Comparison of ENCODE assay signal across 21 mouse cellular contexts in the genomic region with DNA sequence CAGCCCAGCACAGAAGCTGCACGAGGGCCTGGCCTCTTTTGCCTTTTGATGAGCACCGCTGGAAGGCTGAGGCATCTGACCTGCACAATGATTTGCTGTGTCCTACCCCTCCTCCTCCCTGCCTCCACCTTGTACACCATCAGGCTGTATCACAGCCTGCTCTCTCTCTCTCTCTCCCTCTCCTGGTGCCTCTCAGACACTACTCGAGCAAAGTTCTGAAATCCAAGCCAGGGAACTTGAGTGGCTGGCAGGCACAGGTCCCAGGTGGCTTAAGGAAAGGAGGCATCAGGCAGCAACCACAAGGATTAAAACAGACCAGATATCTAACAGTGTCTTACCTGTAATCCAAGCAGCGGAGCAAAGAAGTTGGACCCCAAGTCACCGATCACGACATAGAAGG. TPM values are rescaled to one million over a fixed set of nuclear protein-coding genes. Genes with fewer than 3 reads are reported as not detected.
DNase-seq lines count a peak whose midpoint lies in the region; ATAC-seq and TF ChIP-seq lines count a peak whose summit lies in the region.
"Had no signal": no experiment of that assay in that cellular context is flagged by ENCODE, and none has a peak within 500 bp of the region (broad histone marks: within the 10 kb centered on the region; RNA-seq: fewer than 3 reads in every experiment).

No protein-coding gene starts in this region.

- peak; percentile 42 for DNase-seq in gastrocnemius, postnatal 25 days
- DNase-seq in gastrocnemius, postnatal 14 days, result no peak
- DNase-seq in liver, postnatal 0 days, result no peak
- DNase-seq in lung, embryonic 14.5 days, result no peak
- DNase-seq in stomach, postnatal 0 days (ENCODE audit: low spot score), result no peak
- DNase-seq in left cerebral cortex, adult 9 months (ENCODE audit: low spot score in 2 of 2), result no peak
- DNase-seq in cerebellum, postnatal 25 days, result no peak
- DNase-seq: cerebellum, adult 9-10 months; embryo, embryonic 11 days; heart, adult 18-20 months; heart, postnatal 36 days; kidney, adult 9 months; kidney, postnatal 4 days; liver; retina, postnatal 1 day; right cerebral cortex, postnatal 4 days; thymus, postnatal 36 days had no signal

- no peak for ATAC-seq in liver, embryonic 12.5 days
- no peak for ATAC-seq in liver, postnatal 0 days
- ATAC-seq in lung, embryonic 14.5 days (ENCODE audit: insufficient read depth), result no peak
- ATAC-seq in stomach, postnatal 0 days (ENCODE audit: low FRiP score, low TSS enrichment), result no peak
- ATAC-seq: forebrain, embryonic 13.5 days; midbrain, embryonic 15.5 days; Patski had no signal

- no peaks in the 10 kb centered on the region for H3K9me3 ChIP-seq in liver, embryonic 12.5 days (replicated peaks)
- no peaks in the 10 kb centered on the region for H3K9me3 ChIP-seq in liver, postnatal 0 days (ENCODE audit: low read length)
- no peaks in the 10 kb centered on the region for H3K9me3 ChIP-seq in lung, embryonic 14.5 days (ENCODE audit: low read depth, low read length)
- H3K9me3 ChIP-seq in stomach, postnatal 0 days (ENCODE audit: control insufficient read depth, low read length), result no peaks in the 10 kb centered on the region
- H3K9me3 ChIP-seq: forebrain, embryonic 13.5 days; midbrain, embryonic 15.5 days had no signal

- no peak for TF ChIP-seq EP300 in liver, postnatal 0 days (IDR thresholded peaks at IDR 0.05; ENCODE audit: low read depth)
- no peak for TF ChIP-seq EP300 in stomach, postnatal 0 days (optimal IDR thresholded peaks at IDR 0.05)

- no peak overlapping the region; the same call in 1 of the 2 replicates for H3K9ac ChIP-seq in liver, embryonic 12.5 days
- H3K9ac ChIP-seq in liver, postnatal 0 days (replicated peaks), result no peak overlapping the region
- H3K9ac ChIP-seq in lung, embryonic 14.5 days, result no peak overlapping the region
- H3K9ac ChIP-seq in stomach, postnatal 0 days (ENCODE audit: low read length), result no peak overlapping the region
- H3K9ac ChIP-seq: forebrain, embryonic 13.5 days; midbrain, embryonic 15.5 days had no signal

- intact Hi-C loops in gastrocnemius, postnatal 14 days (cut with DNase I; ENCODE audit: low total_unique reads), result no loop called here

- peaks cover 92% of the 10 kb centered on the region for H3K4me1 ChIP-seq in liver, embryonic 12.5 days
- peaks cover 42% of the 10 kb centered on the region for H3K4me1 ChIP-seq in liver, postnatal 0 days (ENCODE audit: insufficient read depth)
- peaks cover 9% of the 10 kb centered on the region for H3K4me1 ChIP-seq in lung, embryonic 14.5 days (ENCODE audit: insufficient read depth)
- no peaks in the 10 kb centered on the region for H3K4me1 ChIP-seq in stomach, postnatal 0 days (replicated peaks; ENCODE audit: control insufficient read depth, insufficient read depth)

- 0 out of 2 replicates have a peak overlapping the region, but pooled peaks have one; percentile 5 for H3K27ac ChIP-seq in liver, embryonic 12.5 days
- H3K27ac ChIP-seq in liver, postnatal 0 days (ENCODE audit: low read depth), result no peak overlapping the region
- H3K27ac ChIP-seq in lung, embryonic 14.5 days (ENCODE audit: low read depth), result no peak overlapping the region
- no peak overlapping the region for H3K27ac ChIP-seq in stomach, postnatal 0 days (replicated peaks)
- H3K27ac ChIP-seq: forebrain, embryonic 13.5 days; midbrain, embryonic 15.5 days had no signal

- peaks cover 80% of the 10 kb centered on the region for H3K36me3 ChIP-seq in liver, embryonic 12.5 days
- H3K36me3 ChIP-seq in liver, postnatal 0 days (replicated peaks; ENCODE audit: insufficient read depth, low read length), result peaks cover 18% of the 10 kb centered on the region
- peaks cover 27% of the 10 kb centered on the region; the same call in 1 of the 2 replicates for H3K36me3 ChIP-seq in lung, embryonic 14.5 days (ENCODE audit: insufficient read depth)
- no peaks in the 10 kb centered on the region for H3K36me3 ChIP-seq in stomach, postnatal 0 days (ENCODE audit: control insufficient read depth, insufficient read depth, low read length)
- H3K36me3 ChIP-seq: midbrain, embryonic 15.5 days had no signal

- 73% methylated on average over 6 of the region's 6 CpGs for WGBS in liver, embryonic 12.5 days (ENCODE audit: insufficient replicate concordance)
- WGBS in liver, postnatal 0 days (ENCODE audit: insufficient replicate concordance), result 73% methylated on average over 6 of the region's 6 CpGs
- 70% methylated on average over 6 of the region's 6 CpGs for WGBS in lung, embryonic 14.5 days
- 72% methylated on average over 6 of the region's 6 CpGs for WGBS in stomach, postnatal 0 days

- H3K4me2 ChIP-seq in liver, embryonic 12.5 days, result no peak overlapping the region
- no peak overlapping the region for H3K4me2 ChIP-seq in liver, postnatal 0 days (ENCODE audit: low read depth, low read length)
- no peak overlapping the region for H3K4me2 ChIP-seq in lung, embryonic 14.5 days
- H3K4me2 ChIP-seq in stomach, postnatal 0 days (replicated peaks; ENCODE audit: low read depth), result no peak overlapping the region
- H3K4me2 ChIP-seq: forebrain, embryonic 13.5 days; midbrain, embryonic 15.5 days had no signal

- H3K27me3 ChIP-seq in liver, embryonic 12.5 days (replicated peaks), result no peaks in the 10 kb centered on the region
- no peaks in the 10 kb centered on the region for H3K27me3 ChIP-seq in liver, postnatal 0 days (ENCODE audit: insufficient read depth, low read length)
- H3K27me3 ChIP-seq in lung, embryonic 14.5 days (ENCODE audit: insufficient read depth, low read length), result no peaks in the 10 kb centered on the region
- H3K27me3 ChIP-seq in stomach, postnatal 0 days (ENCODE audit: control insufficient read depth, insufficient read depth, low read length), result no peaks in the 10 kb centered on the region
- H3K27me3 ChIP-seq: forebrain, embryonic 13.5 days; midbrain, embryonic 15.5 days; Patski had no signal

- no peak overlapping the region for H3K4me3 ChIP-seq in liver, embryonic 12.5 days
- no peak overlapping the region for H3K4me3 ChIP-seq in liver, postnatal 0 days (ENCODE audit: low read depth, low read length)
- no peak overlapping the region for H3K4me3 ChIP-seq in lung, embryonic 14.5 days (ENCODE audit: low read depth, low read length)
- no peak overlapping the region for H3K4me3 ChIP-seq in stomach, postnatal 0 days (ENCODE audit: low read depth, low read length)
- H3K4me3 ChIP-seq: forebrain, embryonic 13.5 days; midbrain, embryonic 15.5 days had no signal

- no peak for TF ChIP-seq CTCF in liver, postnatal 0 days (IDR thresholded peaks at IDR 0.05; ENCODE audit: low read depth)
- peak; percentile 17; the same call in 1 of the 2 replicates for TF ChIP-seq CTCF in lung, embryonic 14.5 days (IDR thresholded peaks at IDR 0.05; ENCODE audit: low read depth)
- TF ChIP-seq CTCF in stomach, postnatal 0 days (IDR thresholded peaks at IDR 0.05; ENCODE audit: low read depth), result peak; percentile 14; the same call in 1 of the 2 replicates

RNA-seq across cellular contexts. Expression of a gene that starts 10.9 kb away (rescaled TPM):
- 10 to 100 TPM; 43.8 to 57.6 TPM for total RNA-seq in gastrocnemius, postnatal 25 days (2021)
- total RNA-seq in gastrocnemius, postnatal 14 days (2021), result 10 to 100 TPM; 56.1 to 60.8 TPM
- polyA plus RNA-seq in liver, embryonic 12.5 days (2016; fragmentation: Nextera tagmentation; extraction: Ambion mirVana), result 54.9 and 55.2 TPM in 2 replicates
- 25.0 and 28.0 TPM in 2 replicates for polyA plus RNA-seq in liver, postnatal 0 days (2015; fragmentation: Nextera tagmentation; extraction: Ambion mirVana)
- polyA plus RNA-seq in lung, embryonic 14.5 days (2014; fragmentation: Nextera tagmentation; extraction: Ambion mirVana), result 77.2 and 83.9 TPM in 2 replicates
- 40.5 and 42.3 TPM in 2 replicates for polyA plus RNA-seq in stomach, postnatal 0 days (2015; fragmentation: Nextera tagmentation; extraction: Ambion mirVana)

RNA-seq across cellular contexts. Expression of a gene that starts 41.5 kb away (rescaled TPM):
- total RNA-seq in gastrocnemius, postnatal 25 days (2021), result 10 to 100 TPM; 30.9 to 39.5 TPM
- 10 to 100 TPM; 36.5 to 45.6 TPM for total RNA-seq in gastrocnemius, postnatal 14 days (2021)
- 64.4 and 68.1 TPM in 2 replicates for polyA plus RNA-seq in liver, embryonic 12.5 days (2016; fragmentation: Nextera tagmentation; extraction: Ambion mirVana)
- 63.4 and 65.4 TPM in 2 replicates for polyA plus RNA-seq in liver, postnatal 0 days (2015; fragmentation: Nextera tagmentation; extraction: Ambion mirVana)
- polyA plus RNA-seq in lung, embryonic 14.5 days (2014; fragmentation: Nextera tagmentation; extraction: Ambion mirVana), result 76.7 and 88.6 TPM in 2 replicates
- polyA plus RNA-seq in stomach, postnatal 0 days (2015; fragmentation: Nextera tagmentation; extraction: Ambion mirVana), result 84.8 and 84.9 TPM in 2 replicates

RNA-seq across cellular contexts. Expression of a gene that starts 41.7 kb away (rescaled TPM):
- total RNA-seq in gastrocnemius, postnatal 25 days (2021), result 1 to 10 TPM; 5.2 to 5.5 TPM
- 1 to 10 TPM; 5.1 to 6.6 TPM for total RNA-seq in gastrocnemius, postnatal 14 days (2021)
- 9.3 and 11.3 TPM in 2 replicates for polyA plus RNA-seq in liver, embryonic 12.5 days (2016; fragmentation: Nextera tagmentation; extraction: Ambion mirVana)
- 3.8 and 4.2 TPM in 2 replicates for polyA plus RNA-seq in liver, postnatal 0 days (2015; fragmentation: Nextera tagmentation; extraction: Ambion mirVana)
- 13.4 and 17.1 TPM in 2 replicates for polyA plus RNA-seq in lung, embryonic 14.5 days (2014; fragmentation: Nextera tagmentation; extraction: Ambion mirVana)
- polyA plus RNA-seq in stomach, postnatal 0 days (2015; fragmentation: Nextera tagmentation; extraction: Ambion mirVana), result 8.3 and 11.5 TPM in 2 replicates

RNA-seq across cellular contexts. Expression of a gene that starts 53.6 kb away (rescaled TPM):
- total RNA-seq in gastrocnemius, postnatal 25 days (2021), result 1 to 10 TPM; 5.1 to 7.2 TPM
- total RNA-seq in gastrocnemius, postnatal 14 days (2021), result 1 to 10 TPM; 7.9 to 8.5 TPM
- polyA plus RNA-seq in liver, embryonic 12.5 days (2016; fragmentation: Nextera tagmentation; extraction: Ambion mirVana), result 10.5 and 11.4 TPM in 2 replicates
- polyA plus RNA-seq in liver, postnatal 0 days (2015; fragmentation: Nextera tagmentation; extraction: Ambion mirVana), result 3.1 and 3.9 TPM in 2 replicates
- polyA plus RNA-seq in lung, embryonic 14.5 days (2014; fragmentation: Nextera tagmentation; extraction: Ambion mirVana), result 22.1 and 27.3 TPM in 2 replicates
- 5.8 and 6.3 TPM in 2 replicates for polyA plus RNA-seq in stomach, postnatal 0 days (2015; fragmentation: Nextera tagmentation; extraction: Ambion mirVana)
